Mouse (Mus musculus) stomach, postnatal 0 days (tissue): ENCODE results near the gene Gal. TPM values are rescaled to one million over a fixed set of nuclear protein-coding genes. Genes with fewer than 3 reads are reported as not detected.

ENCODE experiments used
- ATAC-seq: fragments of 200-750 bp; cut with Nextera tagmentation; 2 replicates; pipeline ENCODE4 v1.8.0; 2017; ENCODE audit not compliant: low FRiP score, low TSS enrichment
- DNase-seq: peaks from one replicate; pipeline ENCODE4 v3.0.0-alpha.2; 2016; ENCODE audit warnings: low spot score
- H3K27ac ChIP-seq: fragments of 300-500 bp; sonication (generic); replicated peaks from 2 replicates; pipeline ENCODE4 v1.5.1; 2014; ENCODE audit warnings: mild to moderate bottlenecking, control low read depth
- H3K27me3 ChIP-seq: fragments of 300-500 bp; sonication (generic); 2 replicates; pipeline ENCODE4 v1.6.1; 2014; ENCODE audit warnings: low read length; ENCODE audit not compliant: control insufficient read depth, insufficient read depth
- H3K36me3 ChIP-seq: fragments of 300-500 bp; sonication (generic); 2 replicates; pipeline ENCODE4 v1.6.1; 2014; ENCODE audit warnings: low read length, mixed read lengths; ENCODE audit not compliant: control insufficient read depth, insufficient read depth
- H3K4me1 ChIP-seq: fragments of 300-500 bp; sonication (generic); replicated peaks from 2 replicates; pipeline ENCODE4 v1.6.1; 2014; ENCODE audit warnings: antibody characterized with exemption; ENCODE audit not compliant: control insufficient read depth, insufficient read depth
- H3K4me2 ChIP-seq: fragments of 300-500 bp; sonication (generic); replicated peaks from 2 replicates; pipeline ENCODE4 v1.6.1; 2014; ENCODE audit warnings: low read depth, mild to moderate bottlenecking, control low read depth, moderate library complexity
- H3K4me3 ChIP-seq: fragments of 300-500 bp; sonication (generic); 2 replicates; pipeline ENCODE4 v1.5.1; 2014; ENCODE audit warnings: low read depth, low read length, control low read depth
- H3K9ac ChIP-seq: fragments of 300-500 bp; sonication (generic); 2 replicates; pipeline ENCODE4 v1.6.1; 2014; ENCODE audit warnings: mild to moderate bottlenecking, low read length, control low read depth, mixed read lengths
- H3K9me3 ChIP-seq: fragments of 300-500 bp; sonication (generic); 2 replicates; pipeline ENCODE4 v1.6.1; 2016; ENCODE audit warnings: low read length; ENCODE audit not compliant: control insufficient read depth
- CTCF ChIP-seq: IDR thresholded peaks from 2 replicates; pipeline ENCODE4 v1.5.1; 2016; ENCODE audit warnings: antibody characterized with exemption, low read depth, mild to moderate bottlenecking, moderate library complexity
- EP300 ChIP-seq: optimal IDR thresholded peaks from 2 replicates; pipeline ENCODE3; 2016; ENCODE audit warnings: antibody characterized with exemption
- WGBS: fragments of 180-500 bp; shearing (Covaris S2); extraction: QIAGEN DNeasy Blood & Tissue Kit; methylation state at CpG from one replicate; pipeline ENCODE4 v1.1.7; 2014; 5-methylcytosine and 5-hydroxymethylcytosine counted together
- polyA plus RNA-seq: library from polyadenylated mRNA; unstranded; fragments of >200 nt; fragmentation: Nextera tagmentation; extraction: Ambion mirVana; gene quantifications from 2 replicates; pipeline ENCODE4 v1.2.1, GENCODE M21; 2015

Gal gene
- polyA plus RNA-seq, 1 experiment from 2014 or later: 11.8 TPM

DNA sequence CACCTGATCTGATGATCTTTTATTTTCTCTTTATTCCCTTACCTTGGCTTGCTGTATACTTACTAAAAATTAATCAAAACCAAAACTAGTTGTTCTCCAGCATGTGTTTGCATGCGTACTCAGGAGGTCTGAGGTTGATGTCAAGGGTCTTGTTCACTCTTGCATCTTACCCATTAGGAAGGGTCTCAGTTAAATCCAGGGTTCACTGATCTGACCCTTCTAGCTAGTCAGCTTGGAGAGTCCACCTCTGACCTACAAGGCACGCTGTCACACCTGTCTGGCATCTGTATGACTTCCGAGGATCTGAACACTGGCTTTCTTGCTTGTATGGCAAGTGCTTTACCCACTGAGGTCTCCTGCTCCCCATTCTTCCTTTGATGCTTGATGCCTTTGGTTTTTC, 36.4 kb upstream of the Gal start:
- no peak for DNase-seq
- WGBS: 86% methylated on average over 3 of the region's 3 CpGs
- ATAC-seq: no peak

DNA sequence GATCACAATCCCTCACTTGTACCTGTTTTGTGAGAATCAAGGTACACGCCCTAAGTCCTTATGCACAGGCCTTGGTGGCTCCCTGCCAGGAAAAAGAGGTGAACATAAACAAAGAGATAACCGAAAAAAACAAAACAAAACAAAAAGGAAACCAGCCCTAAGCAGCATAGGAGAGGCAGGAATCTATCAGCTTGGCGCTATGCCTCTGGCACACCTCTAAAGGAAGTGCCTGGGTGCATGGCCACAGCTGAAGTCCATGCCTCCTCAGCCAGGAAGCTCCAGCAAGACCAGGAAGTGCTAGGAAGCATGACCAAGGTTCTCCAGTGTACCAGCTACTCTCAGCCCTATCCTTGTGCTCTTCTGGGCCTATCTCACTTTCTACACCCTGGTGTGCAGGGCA, 34.9 kb upstream of the Gal start:
- no peak overlapping the region for H3K4me2 ChIP-seq
- DNase-seq (peak; percentile 52), ATAC-seq (peak; percentile 80)
- H3K9ac ChIP-seq: no peak overlapping the region
- H3K27ac ChIP-seq: no peak overlapping the region
- 53% methylated on average over 3 of the region's 3 CpGs for WGBS
- no peaks in the 10 kb centered on the region for H3K27me3 ChIP-seq
- no peak overlapping the region for H3K4me3 ChIP-seq
- no peaks in the 10 kb centered on the region for H3K4me1 ChIP-seq
- H3K9me3 ChIP-seq: no peaks in the 10 kb centered on the region
- H3K36me3 ChIP-seq: no peaks in the 10 kb centered on the region
- TF ChIP-seq EP300 (no peak), CTCF (no peak)

More for the DNA sequence above, 36.4 kb upstream of the Gal start:
- Histone ChIP-seq H3K27me3 (no peaks in the 10 kb centered on the region), H3K4me1 (no peaks in the 10 kb centered on the region), H3K36me3 (peaks cover 6% of the 10 kb centered on the region), H3K9ac (no peak overlapping the region), H3K27ac (no peak overlapping the region), H3K4me2 (no peak overlapping the region), H3K9me3 (no peaks in the 10 kb centered on the region), H3K4me3 (no peak overlapping the region)
- TF ChIP-seq EP300 (no peak), CTCF (no peak)

DNA sequence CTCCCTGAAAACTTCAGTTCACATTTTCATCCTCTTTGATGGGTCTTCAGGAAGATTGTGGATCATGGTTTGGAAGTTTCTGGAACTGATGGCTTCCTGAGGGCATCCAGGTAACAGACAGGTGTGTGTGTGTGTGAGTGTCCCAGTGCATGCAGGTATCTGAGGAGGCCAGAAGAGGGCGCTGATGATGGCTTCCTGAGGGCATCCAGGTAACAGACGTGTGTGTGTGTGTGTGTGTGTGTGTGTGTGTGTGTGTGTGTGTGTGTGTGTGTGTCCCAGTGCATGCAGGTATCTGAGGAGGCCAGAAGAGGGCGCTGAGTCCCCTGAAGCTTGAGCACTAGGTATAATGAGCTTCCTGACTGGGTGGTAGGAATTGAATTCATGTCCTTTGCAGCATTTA, 33.0 kb upstream of the Gal start:
- no peak overlapping the region for H3K4me3 ChIP-seq
- no peaks in the 10 kb centered on the region for H3K36me3 ChIP-seq
- WGBS: 52% methylated on average over 3 of the region's 3 CpGs
- TF ChIP-seq CTCF (peak; percentile 29), EP300 (no peak)
- H3K4me2 ChIP-seq: no peak overlapping the region
- ATAC-seq (no peak), DNase-seq (no peak)
- no peak overlapping the region for H3K9ac ChIP-seq
- H3K27me3 ChIP-seq: no peaks in the 10 kb centered on the region
- no peaks in the 10 kb centered on the region for H3K9me3 ChIP-seq
- no peak overlapping the region for H3K27ac ChIP-seq
- H3K4me1 ChIP-seq: no peaks in the 10 kb centered on the region

DNA sequence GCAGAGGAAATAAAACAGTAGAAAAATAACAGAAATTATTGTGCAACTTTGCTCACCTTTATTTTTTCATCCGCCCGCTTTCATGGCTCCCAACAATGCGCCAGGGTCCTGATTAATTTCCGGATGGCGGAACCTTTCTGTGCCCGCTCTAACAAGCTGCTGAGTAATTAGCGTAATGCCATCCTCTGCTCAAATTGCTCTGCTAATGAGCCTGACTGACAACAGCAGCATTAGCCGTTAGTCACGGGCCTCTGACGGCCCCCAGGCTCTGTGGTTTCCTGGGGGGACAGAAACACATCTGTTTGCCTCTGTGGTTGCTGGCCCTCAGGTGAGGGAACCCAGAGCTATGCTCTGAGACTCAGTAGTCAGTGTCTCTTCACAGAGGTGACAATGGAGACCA, 26.7 kb upstream of the Gal start:
- DNase-seq: no peak
- H3K9ac ChIP-seq: no peak overlapping the region
- H3K4me3 ChIP-seq: no peak overlapping the region
- H3K4me1 ChIP-seq: no peaks in the 10 kb centered on the region
- H3K36me3 ChIP-seq: no peaks in the 10 kb centered on the region
- no peak for TF ChIP-seq EP300
- no peak for TF ChIP-seq CTCF
- no peak overlapping the region for H3K4me2 ChIP-seq
- H3K27me3 ChIP-seq: no peaks in the 10 kb centered on the region
- no peak for ATAC-seq
- no peak overlapping the region for H3K27ac ChIP-seq
- H3K9me3 ChIP-seq: no peaks in the 10 kb centered on the region
- WGBS: 70% methylated on average over 10 of the region's 10 CpGs

DNA sequence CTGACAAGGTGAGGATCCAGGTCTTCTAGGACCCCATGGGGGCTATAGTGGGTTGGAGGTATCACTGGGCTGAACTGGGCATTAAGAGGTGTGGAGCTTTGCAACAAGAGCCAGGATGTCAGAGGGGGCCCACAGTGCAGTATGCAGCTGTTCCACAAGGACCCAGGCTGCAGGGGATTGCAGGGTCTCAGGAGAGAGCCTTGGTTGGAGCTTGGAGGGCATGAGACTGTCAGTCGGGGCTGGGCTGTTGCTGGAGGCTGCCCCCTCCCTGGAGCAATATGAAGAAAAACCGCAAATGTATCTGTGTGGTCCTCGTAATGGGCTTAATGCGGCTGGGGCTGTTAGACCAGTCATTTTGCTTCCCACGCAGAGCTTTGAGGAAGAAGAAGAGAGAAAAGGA, 26.3 kb upstream of the Gal start:
- H3K9me3 ChIP-seq: no peaks in the 10 kb centered on the region
- ATAC-seq (no peak), DNase-seq (no peak)
- no peak overlapping the region for H3K4me3 ChIP-seq
- 76% methylated on average over 5 of the region's 5 CpGs for WGBS
- H3K27ac ChIP-seq: no peak overlapping the region
- no peaks in the 10 kb centered on the region for H3K4me1 ChIP-seq
- no peaks in the 10 kb centered on the region for H3K36me3 ChIP-seq
- H3K27me3 ChIP-seq: no peaks in the 10 kb centered on the region
- TF ChIP-seq EP300: no peak
- no peak for TF ChIP-seq CTCF
- H3K9ac ChIP-seq: no peak overlapping the region
- no peak overlapping the region for H3K4me2 ChIP-seq

DNA sequence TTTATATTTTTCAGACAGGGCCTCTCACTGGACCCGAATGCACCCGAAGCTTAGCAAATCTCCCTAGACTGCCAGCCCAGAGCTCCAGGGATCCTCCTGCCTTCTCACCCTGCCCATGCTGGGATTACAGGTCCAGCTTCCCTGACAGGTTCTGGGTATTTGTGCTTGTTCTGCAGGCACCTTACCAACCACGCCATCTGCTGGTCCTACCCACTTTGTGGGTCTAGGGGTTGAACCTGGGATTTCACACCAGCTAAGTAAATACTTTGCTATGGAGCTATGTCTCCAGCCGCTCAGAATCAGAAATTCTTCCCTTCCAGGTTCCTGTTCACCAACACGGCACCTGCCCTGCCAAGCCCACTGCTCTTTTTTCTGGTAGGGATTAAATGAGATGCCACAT, 23.6 kb upstream of the Gal start:
- DNase-seq: peak; percentile 47
- TF ChIP-seq CTCF (peak; percentile 64), EP300 (no peak)
- Histone ChIP-seq H3K36me3 (no peaks in the 10 kb centered on the region), H3K4me1 (no peaks in the 10 kb centered on the region), H3K9me3 (no peaks in the 10 kb centered on the region), H3K4me3 (no peak overlapping the region), H3K4me2 (no peak overlapping the region), H3K27ac (no peak overlapping the region), H3K27me3 (no peaks in the 10 kb centered on the region), H3K9ac (no peak overlapping the region)
- WGBS: 52% methylated on average over 5 of the region's 5 CpGs
- ATAC-seq: no peak
